Mouse (Mus musculus) kidney, adult 9 months (tissue): ENCODE results near the gene C8g.

Source experiments
- DNase-seq: peaks from one replicate; pipeline ENCODE4 v3.0.0; 2022

Gene C8g

GRCm38 (mm10) chr2:25501593-25502486 lies at the start of gene C8g:
Gene C8g, minus strand, starts transcription at chr2:25501719.
- peak; percentile 18 for DNase-seq

GRCm38 (mm10) chr2:25551186-25551585 lies 49.7 kb upstream of the C8g start:
- peak; percentile 83 for DNase-seq

DNA sequence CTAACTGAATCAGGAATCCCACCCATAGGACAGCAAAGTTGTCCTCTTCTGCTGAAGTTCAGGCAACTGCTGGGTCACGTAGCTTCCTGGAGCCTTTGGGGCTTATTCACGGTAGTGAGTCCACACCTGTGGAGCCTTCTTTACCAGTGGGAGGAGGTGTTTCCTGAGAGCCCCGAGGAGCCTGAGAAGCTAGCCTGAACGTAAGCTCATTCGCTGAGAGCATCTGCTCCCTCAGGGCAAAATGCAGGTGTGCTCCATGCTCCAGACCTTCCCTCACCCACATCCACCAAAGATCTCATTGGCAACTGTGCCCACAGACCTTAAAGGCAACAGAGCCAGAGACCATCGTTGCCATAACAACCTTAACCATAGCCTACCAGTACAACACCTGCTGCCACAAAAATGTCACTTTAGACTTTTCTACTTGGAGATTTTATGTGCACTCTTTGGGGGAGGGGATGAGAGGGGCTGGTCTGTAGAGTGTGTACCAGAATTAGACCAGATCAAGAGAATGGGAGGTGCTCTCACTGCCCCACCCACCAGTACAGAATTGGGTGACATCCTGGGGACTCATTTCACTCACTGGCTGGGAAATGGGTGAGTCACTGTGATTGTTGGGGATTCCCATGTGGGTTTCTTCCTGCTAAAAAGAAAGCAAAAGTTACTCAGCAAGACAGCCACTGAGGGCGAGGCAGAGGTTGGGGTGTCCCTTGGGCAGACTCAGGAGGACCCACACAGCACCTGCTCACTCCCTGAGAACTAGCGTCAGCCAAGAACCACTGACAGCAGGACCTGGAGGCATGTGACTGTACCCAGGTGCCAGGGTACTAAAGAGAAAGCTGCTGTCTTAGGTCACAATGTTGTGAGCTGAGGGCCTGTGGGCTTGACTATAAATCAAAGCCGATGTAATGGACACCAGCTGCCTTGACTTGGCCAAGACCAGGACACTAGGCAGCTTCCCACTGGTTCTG lies 47.8 kb upstream of the C8g start:
- no peak for DNase-seq

GRCm38 (mm10) chr2:25546811-25547491 lies 45.4 kb upstream of the C8g start, which contains the start of gene Traf2:
Gene Traf2, minus strand, starts transcription at chr2:25546940.
- DNase-seq: peak; percentile 99

- DNase-seq: no peak
Measured at GRCm38 (mm10) chr2:25545996-25546810, 44.7 kb upstream of the C8g start.

GRCm38 (mm10) chr2:25541644-25542367 lies 40.3 kb upstream of the C8g start:
- DNase-seq: no peak

DNA sequence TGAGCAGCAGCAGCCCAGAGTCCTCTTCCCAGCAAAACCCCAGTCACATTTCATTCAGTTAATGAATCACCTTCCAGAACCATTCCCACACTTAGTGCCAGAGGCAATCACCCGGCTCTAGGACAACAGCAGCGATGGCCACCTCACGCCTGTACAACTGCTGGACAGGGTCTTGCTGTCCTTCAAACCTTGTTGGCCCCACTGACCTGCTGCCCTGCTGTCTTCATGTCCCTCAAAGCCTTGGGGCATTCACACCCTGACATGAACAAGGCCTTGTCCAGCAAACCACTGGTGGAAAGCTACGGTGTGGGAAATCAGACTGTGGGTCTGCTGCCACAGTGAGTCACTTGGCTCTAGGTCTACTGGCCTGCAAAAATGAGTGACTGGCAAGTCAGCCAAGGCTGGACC lies 39.0 kb upstream of the C8g start:
- peak; percentile 66 for DNase-seq

GRCm38 (mm10) chr2:25536531-25536930 lies 35.0 kb upstream of the C8g start:
- no peak for DNase-seq

GRCm38 (mm10) chr2:25534866-25535182 lies 33.3 kb upstream of the C8g start:
- no peak for DNase-seq

- peak; percentile 87 for DNase-seq
Measured at GRCm38 (mm10) chr2:25534178-25534865, 32.8 kb upstream of the C8g start.

- DNase-seq: no peak
Measured at GRCm38 (mm10) chr2:25533707-25534106, 32.2 kb upstream of the C8g start.

GRCm38 (mm10) chr2:25526510-25527302 lies 25.2 kb upstream of the C8g start:
- DNase-seq: no peak

DNA sequence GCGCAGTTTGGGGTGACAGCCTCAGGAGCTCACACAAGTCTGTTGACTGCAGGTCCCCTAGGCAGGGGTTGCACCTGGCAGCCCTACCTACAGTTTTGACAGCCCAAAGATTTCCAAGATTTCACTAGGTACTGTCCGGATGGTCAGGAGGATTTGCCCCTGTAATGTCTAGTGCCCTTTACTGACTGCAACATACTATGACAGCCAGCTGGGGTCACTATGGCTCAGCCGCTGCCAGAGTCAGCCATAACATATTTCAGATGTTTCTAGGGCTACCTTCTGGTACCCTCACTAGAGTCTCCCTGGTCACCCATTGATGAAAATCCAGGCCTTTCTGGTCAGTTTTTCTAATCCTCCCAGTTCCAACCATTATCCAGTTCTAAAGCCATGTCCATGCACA lies 8.4 kb upstream of the C8g start:
- DNase-seq: no peak

GRCm38 (mm10) chr2:25506964-25507363 lies 5.4 kb upstream of the C8g start:
- DNase-seq: peak; percentile 34

GRCm38 (mm10) chr2:25505860-25506259 lies 4.3 kb upstream of the C8g start:
- no peak for DNase-seq

GRCm38 (mm10) chr2:25505000-25505399 lies 3.5 kb upstream of the C8g start:
- no peak for DNase-seq

DNA sequence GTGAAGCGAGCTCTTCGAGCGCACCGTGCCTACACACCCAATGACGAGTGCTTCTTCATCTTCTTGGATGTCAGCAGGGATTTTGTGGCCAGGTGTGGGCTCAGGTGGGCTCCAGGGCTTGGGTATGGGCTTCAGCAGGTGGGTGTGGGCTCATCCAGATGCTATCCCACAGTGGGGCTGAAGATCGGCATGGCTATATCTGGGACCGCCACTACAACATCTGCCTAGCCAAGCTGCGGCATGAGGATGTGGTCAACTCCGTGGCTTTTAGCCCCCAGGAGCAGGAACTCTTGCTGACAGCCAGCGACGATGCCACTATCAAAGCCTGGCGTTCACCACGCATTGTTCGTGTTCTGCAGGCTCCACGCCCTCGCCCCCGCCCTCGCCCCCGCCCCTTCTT lies 3.0 kb upstream of the C8g start:
- no peak for DNase-seq

DNA sequence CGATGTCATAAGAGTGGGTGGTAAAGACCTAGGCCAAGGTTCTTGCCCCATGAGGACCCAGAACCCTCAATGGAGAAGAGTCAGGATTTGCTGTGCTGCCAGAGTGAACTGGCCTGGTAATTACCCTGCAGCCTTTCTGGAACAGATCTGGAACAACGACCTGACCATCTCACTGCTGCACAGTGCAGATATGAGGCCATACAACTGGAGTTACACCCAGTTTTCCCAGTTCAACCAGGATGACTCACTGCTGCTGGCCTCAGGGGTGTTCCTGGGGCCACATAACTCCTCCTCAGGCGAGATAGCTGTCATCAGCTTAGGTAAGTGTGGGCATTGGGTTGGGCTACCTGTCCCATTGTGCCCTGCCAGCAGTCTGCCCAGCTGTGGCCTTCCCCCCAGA lies 1.2 kb upstream of the C8g start:
- no peak for DNase-seq

GRCm38 (mm10) chr2:25500576-25501405 lies 728 bp downstream of the C8g start, which contains the start of gene Fbxw5:
Gene Fbxw5, plus strand, starts transcription at chr2:25500750.
- DNase-seq: peak; percentile 89
